Mouse (Mus musculus): Measurements from ENCODE around the gene Nos1ap.

Nos1ap gene

DNA sequence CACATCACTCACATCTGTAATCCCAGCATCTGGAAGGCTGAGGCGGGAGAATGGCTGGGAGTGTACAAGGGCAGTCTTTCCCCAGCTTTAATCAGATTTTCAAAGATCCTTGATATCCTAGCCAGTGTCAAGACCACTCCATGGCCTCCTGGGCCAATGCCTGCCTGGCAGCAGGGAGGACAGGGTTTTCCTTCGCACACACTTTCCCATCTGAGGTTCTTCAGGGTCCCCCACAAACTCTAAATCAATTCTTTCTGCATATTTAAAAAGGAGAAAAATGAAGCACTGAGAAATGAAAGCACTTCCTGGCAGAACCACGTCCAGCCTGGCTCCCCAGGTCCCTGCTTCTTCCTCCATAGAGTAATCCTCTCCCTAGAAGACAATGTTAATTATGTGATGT lies 225.9 kb downstream of the Nos1ap start:
- no peak for DNase-seq (ENCODE audit: low read depth, low spot score)

DNA sequence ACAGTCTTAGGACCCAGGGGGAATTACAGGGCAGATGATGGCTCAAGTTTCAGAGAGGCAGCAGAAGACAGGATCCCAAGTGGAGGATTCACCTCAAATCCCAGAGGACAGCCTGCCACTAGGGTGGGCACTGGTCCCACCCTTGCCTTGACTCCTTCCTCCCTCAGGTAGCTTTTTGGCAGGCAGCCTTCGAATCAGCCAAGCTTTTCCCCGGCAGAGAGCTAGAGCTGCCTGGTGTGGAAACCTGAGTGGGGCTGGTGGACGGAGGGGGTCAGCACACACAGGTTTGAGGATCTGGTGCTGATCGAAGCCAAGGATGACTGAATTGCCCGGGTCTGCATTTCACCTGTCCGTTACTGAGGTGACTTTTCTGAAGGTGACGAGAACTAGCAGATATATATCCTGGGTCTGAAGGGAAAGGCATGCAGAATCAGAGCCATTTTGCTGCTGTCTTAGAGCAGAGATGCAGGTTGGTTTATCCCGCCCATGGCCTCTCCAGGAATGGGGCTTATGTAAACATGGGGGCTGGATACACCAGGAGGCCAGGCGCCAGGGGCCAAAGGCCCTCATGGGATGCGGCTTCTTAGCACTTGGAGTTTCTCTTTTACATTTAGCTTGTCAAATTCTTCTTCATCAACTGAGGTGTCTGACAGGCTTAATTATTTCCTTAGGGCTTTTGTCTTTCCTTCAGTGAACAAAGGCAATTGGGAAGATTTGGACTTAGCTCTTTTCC lies 229.3 kb downstream of the Nos1ap start:
- no peak for DNase-seq (ENCODE audit: low read depth, low spot score)

DNA sequence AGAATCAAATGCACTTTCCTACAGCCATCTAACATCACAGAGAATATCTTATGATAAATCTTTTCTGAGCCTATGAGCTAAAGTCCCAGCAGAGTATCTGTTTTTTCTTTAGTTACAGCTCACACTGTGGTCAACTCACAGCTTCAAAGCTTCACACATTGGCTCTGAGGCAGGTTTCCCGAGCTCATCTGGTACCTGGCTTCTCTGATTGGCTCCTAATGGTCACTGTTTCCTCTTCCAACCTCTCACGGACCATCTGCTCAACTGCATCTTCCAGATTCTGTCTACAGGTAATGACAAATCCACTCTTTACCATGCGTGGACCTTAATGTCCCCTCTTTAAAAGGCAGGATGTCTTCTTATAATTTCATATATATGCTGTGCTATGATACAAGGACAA lies 236.3 kb downstream of the Nos1ap start:
- DNase-seq (ENCODE audit: low read depth, low spot score) = no peak

DNA sequence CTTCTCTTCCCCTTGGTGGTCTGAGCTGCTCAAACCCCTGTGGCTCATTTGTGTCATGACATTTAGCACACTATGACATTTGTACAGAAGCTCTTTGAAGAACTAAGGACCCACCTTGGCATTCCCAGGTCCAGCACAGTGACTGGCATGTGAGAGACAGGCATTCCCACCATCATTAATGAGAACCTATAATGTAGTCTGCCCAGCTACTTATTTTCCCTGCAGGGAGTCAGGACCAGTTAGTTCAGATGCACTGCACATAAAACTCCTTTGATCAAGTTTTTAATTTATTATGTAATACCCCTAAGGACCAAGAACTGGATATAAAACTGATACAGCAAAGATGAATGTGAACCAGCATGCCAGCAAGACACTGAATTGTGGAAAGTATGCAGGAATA lies 238.6 kb downstream of the Nos1ap start:
- DNase-seq (ENCODE audit: low read depth, low spot score) = no peak

DNA sequence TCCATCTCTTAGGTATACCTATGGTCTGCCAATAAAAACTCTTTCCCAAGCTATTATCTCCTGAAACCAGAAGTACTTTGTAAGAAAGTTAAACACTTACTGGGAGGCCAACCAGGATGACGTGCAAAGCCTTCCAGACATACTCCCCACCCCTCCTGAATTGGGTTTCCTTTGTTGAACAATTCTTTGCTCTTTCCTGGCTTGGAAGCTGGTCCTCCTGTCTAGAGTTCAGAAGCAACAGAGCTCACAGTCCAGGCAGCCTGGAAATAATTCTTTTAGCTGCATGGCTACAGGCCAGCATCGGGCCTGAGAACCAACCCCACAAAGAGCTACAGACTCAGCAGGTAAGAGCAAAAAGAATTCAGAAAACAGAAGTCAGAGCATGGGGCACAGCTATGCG lies 243.4 kb downstream of the Nos1ap start:
- DNase-seq (ENCODE audit: low read depth, low spot score) = no peak

DNA sequence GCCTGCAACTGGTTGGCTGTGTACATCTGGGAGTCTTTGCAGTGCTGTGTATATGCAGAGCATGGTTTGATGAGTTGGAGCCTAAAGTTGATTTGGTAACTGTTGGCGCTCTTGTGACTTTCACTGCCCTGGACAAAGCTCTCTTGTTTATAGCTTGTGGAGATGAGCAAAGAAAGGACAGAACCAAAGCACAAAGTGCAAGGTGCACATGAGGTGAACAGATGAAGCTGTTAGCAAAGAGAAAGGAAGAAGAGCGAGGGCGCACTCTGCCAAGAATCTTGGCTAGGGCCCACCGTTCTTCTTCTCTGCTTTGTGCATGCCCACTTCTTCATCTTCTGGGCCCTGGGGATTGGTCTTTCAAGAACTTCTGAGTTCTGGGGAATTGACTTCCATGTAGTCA lies 245.8 kb downstream of the Nos1ap start:
- no peak for DNase-seq (ENCODE audit: low read depth, low spot score)

DNA sequence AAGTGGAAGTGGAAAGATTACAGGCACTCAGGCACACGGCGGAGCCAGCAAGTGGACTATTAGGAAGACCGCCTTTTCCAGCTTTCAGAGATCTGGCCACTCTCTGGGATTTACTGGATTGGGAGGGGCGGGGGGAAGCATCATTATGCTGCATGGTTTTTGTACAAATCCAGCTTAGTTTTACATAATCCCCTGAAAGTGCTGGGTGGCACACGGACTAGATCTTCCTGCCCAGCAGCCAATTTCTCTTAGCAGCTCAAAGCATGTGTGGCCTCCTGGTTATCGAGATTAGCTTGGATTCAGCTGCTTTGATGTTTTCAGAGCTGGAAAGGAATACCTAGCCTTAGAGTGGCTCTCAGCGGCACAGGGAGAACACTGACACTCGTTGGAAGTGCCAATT lies 246.6 kb downstream of the Nos1ap start:
- no peak for DNase-seq (ENCODE audit: low read depth, low spot score)

DNA sequence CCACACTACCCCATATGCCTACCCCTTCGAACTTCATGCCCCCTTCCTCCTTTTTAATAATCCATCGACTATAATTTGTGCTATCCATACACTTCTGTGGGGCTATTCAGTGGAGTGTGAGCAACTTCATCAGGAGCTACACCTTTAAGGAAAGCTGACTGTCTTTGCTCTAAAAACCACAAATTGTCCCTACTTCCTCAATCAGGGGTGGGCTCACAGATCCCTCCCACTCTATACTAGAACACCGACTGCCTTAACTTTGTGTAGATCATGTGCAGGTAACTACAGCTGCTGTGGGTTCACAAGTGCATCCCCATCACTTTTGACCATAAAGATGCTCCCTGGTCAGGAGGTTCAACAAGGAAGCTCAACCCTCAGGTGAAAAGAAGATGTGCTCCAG lies 249.7 kb downstream of the Nos1ap start:
- DNase-seq (ENCODE audit: low read depth, low spot score) = no peak

DNA sequence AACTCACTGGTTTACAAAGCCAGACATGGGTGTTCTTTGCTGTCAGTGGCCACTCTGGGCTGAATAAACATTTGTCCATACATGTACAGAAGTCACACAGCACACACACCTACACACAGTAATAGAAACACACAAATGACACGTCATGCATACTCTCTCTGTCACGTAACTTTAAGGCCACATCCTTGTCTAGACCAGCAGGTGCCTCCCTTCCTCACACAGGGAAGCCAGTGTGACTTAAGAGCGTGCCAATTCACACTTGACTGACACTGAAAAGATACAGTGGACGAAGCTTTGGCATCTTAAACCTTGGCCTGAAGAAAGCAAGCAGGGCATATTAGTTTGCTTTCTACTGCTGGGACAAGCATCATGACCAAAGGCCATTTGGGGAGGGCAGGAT lies 256.9 kb downstream of the Nos1ap start:
- DNase-seq (ENCODE audit: low read depth, low spot score) = no peak

DNA sequence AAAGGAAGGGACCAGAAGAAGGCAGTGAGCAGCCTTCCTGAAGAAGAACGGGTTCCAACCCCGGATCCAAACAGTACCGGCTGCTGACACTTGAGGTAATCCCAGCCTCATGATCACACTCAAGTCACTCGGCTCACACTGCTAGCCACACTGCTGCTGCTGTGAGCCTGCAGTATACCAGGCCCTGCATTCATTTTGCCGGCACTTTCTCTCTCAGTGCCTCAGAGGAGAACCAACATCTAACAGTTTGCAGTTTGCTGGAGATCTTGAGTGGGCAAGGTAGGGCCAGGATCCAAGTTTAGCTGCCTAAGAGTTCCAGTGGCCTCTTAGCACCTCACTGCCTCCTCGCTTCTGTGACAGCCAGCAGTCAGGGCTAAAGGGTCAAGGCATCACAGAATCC lies 257.7 kb downstream of the Nos1ap start:
- no peak for DNase-seq (ENCODE audit: low read depth, low spot score)

DNA sequence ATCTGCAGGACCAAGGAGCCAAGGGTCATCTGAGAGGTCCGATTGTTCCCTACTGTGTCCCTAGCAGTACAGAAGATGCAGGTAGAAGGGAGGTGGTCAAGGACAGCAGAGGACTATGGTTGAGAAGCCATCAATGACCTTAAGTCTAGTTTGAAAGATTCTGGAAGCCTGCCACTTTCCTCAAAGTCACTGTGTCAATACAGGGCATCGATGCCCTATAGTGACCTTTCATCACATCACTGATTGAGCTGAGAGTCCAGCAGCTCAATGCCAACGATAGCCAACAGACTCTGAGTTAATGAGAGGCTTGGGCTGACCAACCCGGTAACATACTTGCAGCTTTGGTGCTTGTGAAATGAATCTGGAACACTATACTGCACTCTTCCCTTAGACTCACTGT lies 264.4 kb downstream of the Nos1ap start:
- DNase-seq (ENCODE audit: low read depth, low spot score) = no peak

DNA sequence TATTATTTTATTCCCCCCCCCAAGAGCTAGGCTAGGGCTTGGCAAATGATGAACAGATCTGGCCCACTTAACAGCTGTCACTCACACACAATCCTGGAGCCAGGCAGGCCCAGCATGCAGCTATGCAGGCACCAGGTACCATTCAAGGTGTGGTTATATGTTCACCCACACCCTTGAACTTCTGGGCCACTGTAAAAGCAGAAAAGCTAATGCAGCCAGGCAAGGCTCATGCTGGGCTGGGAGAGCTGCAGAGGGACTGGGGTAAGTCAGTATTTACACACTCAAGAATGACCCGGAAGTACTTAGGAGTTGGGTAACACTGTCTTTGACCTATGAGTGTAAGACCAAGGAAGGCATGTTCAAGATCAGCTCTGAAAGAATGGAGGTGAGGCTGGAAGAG lies 265.3 kb downstream of the Nos1ap start:
- no peak for DNase-seq (ENCODE audit: low read depth, low spot score)

DNA sequence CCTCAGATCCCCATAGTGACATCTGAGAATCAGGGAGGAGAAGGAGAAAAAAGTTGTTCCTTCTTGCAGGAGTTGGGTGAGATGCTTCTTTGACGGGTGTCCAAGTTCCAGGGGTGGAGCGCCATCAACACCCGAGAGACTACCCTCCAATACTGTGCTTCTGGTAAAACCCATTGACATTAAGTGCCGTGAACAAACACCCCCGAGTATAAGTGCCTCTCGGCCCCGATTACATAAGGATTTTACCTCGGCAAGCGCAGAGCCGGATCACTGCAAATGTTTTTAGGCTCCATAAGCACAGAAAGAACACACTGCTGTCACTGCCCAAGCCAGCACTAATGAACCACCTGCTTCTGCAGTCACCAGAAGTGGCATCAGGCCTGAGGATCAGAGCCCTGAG lies 266.7 kb downstream of the Nos1ap start:
- DNase-seq (ENCODE audit: low read depth, low spot score) = no peak

DNA sequence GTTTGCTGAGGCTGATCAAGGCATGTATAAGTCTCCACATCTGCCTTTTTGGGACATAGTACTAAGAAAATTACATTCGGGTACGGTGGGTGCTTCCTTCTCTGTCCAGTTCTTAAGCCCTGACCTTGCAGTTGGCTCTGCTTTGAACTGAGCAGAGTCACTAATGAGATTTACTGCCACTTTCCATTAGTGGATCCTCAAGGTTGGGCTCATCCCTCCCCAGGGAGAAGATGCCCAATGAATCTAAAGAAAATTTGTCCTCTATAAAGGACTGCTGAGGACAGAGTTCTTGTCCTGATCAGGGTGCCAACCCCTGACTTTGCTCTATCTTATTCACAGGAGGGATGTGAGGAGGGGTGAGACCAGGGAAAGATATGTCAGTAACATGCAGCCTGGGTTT lies 267.6 kb downstream of the Nos1ap start:
- DNase-seq (ENCODE audit: low read depth, low spot score) = no peak

DNA sequence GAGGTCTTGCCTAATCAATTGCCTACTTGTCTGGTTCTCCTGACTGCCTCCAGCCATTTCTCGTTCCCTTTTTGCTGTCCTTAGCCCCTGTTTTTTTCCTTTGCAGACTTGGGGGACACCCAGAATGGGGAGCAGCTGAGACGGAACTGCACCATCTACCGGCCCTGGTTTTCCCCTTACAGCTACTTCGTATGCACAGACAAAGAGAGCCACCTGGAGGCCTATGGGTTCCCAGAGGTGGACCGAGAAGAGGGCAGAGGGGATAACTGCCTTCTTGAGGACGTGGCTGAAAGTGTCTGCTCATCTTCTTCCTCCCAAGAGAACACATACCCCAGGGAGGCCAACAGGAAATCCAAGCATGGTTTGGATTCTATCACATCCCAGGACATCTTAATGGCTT lies 278.2 kb downstream of the Nos1ap start:
- DNase-seq (ENCODE audit: low read depth, low spot score) = no peak

DNA sequence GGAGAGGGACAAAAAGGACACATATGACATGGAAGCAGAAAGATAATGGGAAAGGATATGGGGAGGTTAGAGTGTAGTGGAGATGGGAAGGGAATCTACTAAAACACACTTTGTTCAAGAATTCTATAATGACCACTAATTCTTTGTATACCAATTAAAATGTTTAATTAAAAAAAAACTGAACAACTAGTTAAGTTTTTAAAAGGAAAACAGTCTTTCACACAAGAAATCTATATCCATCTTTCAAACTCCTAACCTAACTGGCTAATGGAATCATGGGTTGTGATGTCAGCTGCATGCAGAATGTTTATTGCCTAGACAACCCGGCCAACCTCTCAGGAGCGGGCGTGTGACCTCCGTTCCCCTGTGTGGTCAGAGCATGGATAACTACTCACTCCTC lies 281.2 kb downstream of the Nos1ap start, which contains the start of gene Spata46:
Gene Spata46, plus strand, starts transcription at position 301 of the 400 bp plus-strand sequence.
- no peak for DNase-seq (ENCODE audit: low read depth, low spot score)

DNA sequence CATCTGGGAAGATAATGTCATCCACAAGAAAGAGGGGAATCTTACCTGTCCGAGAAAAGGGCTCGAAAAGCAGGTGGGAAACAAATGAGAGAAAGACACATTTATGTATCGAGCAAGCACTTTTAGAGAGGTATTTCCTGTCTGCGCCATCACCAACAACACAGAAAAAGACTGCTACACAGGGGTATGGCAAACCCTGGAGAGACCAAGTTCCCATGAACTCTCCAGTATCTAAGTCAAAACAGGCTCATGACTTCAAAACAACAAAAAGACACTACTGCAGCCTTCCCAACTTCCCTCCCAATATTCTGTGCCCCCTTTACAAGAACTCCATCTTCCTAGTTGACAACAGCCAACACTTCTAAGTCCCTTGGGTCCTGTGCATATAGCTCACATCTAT lies 283.4 kb downstream of the Nos1ap start, which contains the start of gene Gm7694:
Gene Gm7694, minus strand, starts transcription at position 101 of the 400 bp plus-strand sequence.
- no peak for DNase-seq (ENCODE audit: low read depth, low spot score)

DNA sequence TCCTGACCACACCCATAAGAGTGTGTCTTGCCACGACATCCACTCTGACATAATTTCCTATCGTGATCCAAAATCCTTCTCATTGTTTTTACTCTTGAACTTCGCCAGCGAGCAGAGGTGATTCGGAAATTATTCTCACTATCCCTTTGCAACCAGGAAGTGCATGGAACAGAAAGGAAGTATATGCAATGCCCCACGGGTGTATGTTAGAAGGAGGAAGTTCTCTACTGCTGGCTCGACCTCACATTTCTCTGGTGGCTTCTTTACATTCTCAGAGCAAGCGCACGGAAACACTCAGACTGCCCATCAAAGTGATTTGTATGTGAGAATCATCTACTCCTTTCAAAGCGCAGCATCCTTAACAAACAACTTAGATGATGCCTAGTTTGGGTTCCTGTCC lies 284.7 kb downstream of the Nos1ap start:
- no peak for DNase-seq (ENCODE audit: low read depth, low spot score)

DNA sequence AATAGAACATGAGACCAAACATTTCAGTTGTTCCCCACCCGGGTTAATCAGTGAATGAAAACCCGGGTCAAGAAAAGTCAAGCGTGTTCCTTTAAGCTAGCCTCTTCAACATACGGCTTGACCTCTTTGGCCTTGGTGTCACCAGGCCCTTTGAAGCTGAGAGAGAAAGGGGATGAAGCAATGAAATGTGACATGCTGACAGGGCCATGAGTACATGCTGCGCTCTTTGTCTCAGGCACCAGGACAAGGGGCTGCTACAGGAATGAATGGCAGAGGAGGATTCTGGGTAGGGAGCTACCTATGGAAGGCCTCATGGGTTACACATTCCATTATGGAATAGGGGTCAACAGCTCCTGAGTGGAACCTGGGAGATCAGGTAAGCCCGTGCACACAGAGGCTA lies 286.6 kb downstream of the Nos1ap start:
- no peak for DNase-seq (ENCODE audit: low read depth, low spot score)

DNA sequence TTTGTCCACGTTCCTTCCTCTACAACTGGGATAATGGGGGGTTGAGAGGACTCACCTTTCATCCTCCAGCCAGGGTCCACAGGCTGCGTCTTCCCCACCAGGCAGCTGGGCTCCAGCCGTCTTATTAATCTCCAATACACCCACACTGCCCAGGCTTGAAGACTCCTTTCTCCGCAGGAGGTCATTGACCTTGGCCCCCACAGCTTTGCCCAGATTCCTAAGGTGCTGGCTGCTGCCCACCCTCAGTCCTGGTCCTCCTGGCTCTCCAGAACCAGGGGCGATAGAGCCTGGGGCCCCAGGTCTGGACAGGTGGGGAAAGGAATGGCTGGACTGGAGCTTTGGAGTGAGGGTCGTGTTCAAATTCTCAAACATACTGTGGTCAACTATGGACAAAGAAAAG lies 287.2 kb downstream of the Nos1ap start:
- no peak for DNase-seq (ENCODE audit: low read depth, low spot score)

DNA sequence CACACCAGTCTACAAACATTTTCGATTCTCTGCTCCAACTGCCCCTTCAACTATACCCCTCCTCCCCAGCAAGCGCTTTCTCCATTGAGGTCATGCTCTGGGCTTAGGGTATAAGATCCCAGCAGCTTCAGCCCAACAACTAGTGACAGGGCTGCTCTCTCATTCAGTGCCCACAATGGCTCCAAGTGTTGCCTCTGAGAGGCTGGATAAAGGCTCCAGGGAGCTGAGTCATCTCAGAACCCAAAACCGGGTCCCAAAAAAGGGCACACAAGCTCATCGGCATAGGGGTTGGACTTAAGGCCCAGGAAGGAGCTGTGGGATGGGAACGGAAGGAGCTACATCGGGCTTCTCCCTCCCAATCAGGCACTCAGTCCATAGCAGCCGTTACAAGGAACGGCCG lies 288.0 kb downstream of the Nos1ap start:
- DNase-seq (ENCODE audit: low read depth, low spot score) = no peak

DNA sequence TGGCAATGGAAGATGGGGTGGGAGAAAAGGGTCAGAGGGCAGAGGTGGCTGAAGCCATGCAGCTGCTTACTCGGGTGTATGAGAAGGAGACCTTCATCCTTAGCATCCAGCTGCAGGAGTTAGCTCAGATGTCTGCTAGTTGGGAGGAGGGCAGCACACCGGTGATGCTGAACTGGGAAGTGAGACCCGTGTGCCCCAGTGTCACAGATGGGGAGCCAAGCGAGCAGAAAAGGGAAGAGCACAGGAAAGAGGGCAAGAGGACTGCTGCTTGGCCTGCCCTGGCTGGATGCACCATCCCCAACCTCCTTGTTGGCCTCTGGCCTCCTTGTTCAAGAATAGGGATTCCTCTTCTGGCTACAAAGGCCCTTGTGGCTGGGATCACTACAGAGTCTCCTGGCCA lies 290.2 kb downstream of the Nos1ap start:
- DNase-seq (ENCODE audit: low read depth, low spot score) = no peak

DNA sequence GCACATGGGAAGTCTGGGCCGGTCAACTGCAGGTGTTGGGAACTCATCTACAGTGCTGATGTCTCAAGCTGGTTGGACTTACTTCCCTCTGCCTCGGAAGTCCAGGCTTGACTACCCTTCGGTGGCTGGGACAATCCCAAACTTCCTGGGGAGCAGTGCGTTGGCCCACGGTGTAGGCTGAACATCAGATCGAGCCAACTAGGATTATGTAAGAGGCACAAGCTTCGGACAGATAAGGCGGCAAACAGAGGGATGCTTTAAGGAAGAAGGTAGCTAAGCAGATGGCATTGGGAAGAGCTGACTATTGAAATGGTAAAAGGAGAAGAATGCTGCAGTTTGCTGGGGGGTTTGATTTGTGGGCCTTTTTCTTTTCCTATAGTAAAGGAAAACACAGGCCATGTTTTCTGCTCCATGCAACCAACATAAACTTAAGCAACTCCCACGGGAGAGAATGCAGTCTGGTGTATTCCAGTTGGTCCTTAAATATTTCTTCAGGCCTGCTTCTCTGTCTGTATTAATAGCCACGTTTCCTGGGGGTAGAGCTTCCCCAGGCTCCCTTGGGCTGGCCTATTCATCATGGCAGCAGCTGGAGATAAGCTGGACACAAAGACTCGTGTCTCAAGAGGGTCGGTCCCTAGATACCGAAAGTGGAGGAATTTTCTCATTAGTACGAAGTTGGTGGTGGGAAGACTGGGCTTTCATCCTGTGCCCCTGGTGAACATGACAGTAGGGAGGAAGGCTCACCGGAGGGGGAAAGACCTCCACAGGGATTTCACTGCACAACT lies 294.7 kb downstream of the Nos1ap start:
- DNase-seq (ENCODE audit: low read depth, low spot score) = no peak
